Mouse (Mus musculus): ENCODE results near the gene Jsrp1.

GRCm38 (mm10) chr10:80826151-80827062 is 13.1 kb upstream of the Jsrp1 start, which contains the start of gene Oaz1:
- no peak for TF ChIP-seq CTCF (IDR thresholded peaks at IDR 0.05; ENCODE audit: insufficient read depth, low read length)
- TF ChIP-seq POLR2A (IDR thresholded peaks at IDR 0.05; ENCODE audit: borderline replicate concordance, extremely low read depth, low read depth, low read length) = peak; percentile 98

All from lung, adult 2 months (tissue).